Comparison of ENCODE assay signal across 25 mouse cellular contexts in the genomic region with DNA sequence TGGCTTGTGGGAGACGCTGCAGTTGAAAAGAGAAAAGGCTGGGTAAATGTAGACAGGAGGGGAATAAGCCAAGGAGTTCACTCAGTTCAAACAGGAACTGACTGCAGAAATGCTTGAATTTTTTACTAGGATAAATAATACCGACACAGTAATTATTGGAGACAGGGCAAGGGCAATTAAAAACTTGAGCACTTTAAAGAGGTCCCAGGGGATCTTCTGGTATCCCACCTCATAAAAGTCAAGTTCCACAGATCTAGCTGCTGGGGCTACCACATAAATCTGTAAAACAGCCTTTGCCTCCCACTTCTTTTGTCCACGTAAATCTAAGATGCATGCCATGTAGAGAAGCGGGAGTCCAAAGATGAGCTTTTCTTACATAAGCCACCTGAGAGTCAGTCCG.
"Had no signal": no experiment of that assay in that cellular context is flagged by ENCODE, and none has a peak within 500 bp of the region (broad histone marks: within the 10 kb centered on the region; RNA-seq: fewer than 3 reads in every experiment).

No protein-coding gene starts in this region.

- H3K9ac ChIP-seq: forebrain, postnatal 0 days; heart, embryonic 12.5 days; hindbrain, embryonic 12.5 days; hindbrain, embryonic 14.5 days; limb, embryonic 13.5 days; liver, embryonic 13.5 days; liver, embryonic 15.5 days had no signal

- H3K4me2 ChIP-seq: heart, embryonic 12.5 days; hindbrain, embryonic 12.5 days; hindbrain, embryonic 14.5 days; limb, embryonic 13.5 days; liver, embryonic 11.5 days; liver, embryonic 13.5 days; liver, embryonic 15.5 days had no signal

- H3K4me3 ChIP-seq: gastrocnemius, adult 2 months; heart, adult 2 months; heart, embryonic 12.5 days; hindbrain, embryonic 10.5 days; hindbrain, embryonic 12.5 days; limb, embryonic 13.5 days; liver, embryonic 13.5 days; liver, embryonic 15.5 days had no signal

- ATAC-seq: forebrain, postnatal 0 days; hindbrain, embryonic 16.5 days; intestine, embryonic 16.5 days had no signal

- H3K27me3 ChIP-seq: heart, embryonic 12.5 days; hindbrain, embryonic 12.5 days; liver, embryonic 13.5 days; liver, embryonic 15.5 days had no signal

- H3K9me3 ChIP-seq: heart, embryonic 12.5 days; hindbrain, embryonic 10.5 days; hindbrain, embryonic 12.5 days; limb, embryonic 13.5 days; liver, embryonic 13.5 days; liver, embryonic 15.5 days had no signal

- H3K27ac ChIP-seq: gastrocnemius, adult 2 months; heart, adult 2 months; hindbrain, embryonic 10.5 days; hindbrain, embryonic 12.5 days; hindbrain, embryonic 14.5 days; limb, embryonic 13.5 days; liver, embryonic 13.5 days; liver, embryonic 15.5 days had no signal

- H3K36me3 ChIP-seq: heart, embryonic 12.5 days; hindbrain, embryonic 10.5 days; hindbrain, embryonic 12.5 days; limb, embryonic 13.5 days; liver, embryonic 13.5 days; liver, embryonic 15.5 days had no signal

- DNase-seq: forebrain, postnatal 0 days; gastrocnemius, adult 2 months; gastrocnemius, postnatal 10 days; gastrocnemius, postnatal 25 days; heart, adult 2 months; heart, postnatal 10 days; heart, postnatal 4 days; kidney, adult 18-20 months; kidney, adult 8-10 months; kidney, postnatal 14 days; kidney, postnatal 36 days; layer of hippocampus, adult 9-11 months; layer of hippocampus, postnatal 36 days; left cerebral cortex, postnatal 4 days; liver; liver, embryonic 13.5 days had no signal

- H3K4me1 ChIP-seq: heart, embryonic 12.5 days; liver, embryonic 13.5 days; liver, embryonic 15.5 days had no signal
